Mouse (Mus musculus): ENCODE measurements around the gene Rapgef1.

Gene Rapgef1

DNA sequence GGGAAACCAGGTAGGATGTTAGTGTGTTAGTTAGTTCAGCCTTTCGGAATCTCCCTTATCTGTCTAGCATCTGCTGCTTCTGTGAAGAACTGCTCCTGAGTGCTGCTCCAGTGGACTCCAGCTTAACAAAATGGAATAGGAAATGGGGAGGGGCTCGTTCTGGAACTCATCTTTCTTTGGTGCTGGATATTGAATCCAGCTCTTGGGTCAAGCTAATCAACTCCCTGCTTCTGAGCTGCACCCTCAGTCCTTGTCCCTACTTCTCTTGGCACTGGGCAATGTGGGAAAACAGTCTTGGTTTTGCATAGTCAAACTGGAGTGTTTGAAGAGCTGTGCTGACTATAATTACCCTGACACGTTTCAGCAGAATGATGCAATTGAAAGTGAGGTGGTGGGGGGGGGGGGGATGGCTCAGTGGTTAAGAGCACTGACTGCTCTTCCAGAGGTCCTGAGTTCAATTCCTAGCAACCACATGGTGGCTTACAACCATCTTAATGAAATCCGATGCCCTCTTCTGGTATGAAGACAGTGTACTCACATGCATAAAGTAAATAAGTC lies 25.6 kb downstream of the Rapgef1 start:
- DNase-seq (ENCODE audit: low spot score) = no peak

DNA sequence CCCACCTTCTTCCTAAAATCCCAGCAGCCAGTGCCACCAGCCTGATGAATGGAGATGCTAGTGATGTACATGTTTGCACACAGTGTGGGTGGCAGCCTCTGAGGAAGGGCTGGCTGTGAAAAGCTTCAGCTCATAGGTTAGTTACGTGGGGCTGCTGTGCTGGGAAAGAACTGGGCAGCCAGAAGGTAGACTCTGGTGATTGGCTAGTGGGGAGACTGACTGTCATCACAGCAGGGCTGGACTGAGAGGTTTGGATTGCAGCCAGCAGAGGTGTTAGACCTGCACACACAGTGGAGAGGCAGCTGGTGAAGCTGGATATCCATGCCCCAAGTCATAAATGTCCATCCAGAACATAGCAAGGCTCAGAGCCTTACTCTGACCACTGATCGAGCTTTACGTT lies 27.1 kb downstream of the Rapgef1 start:
- no peak for DNase-seq (ENCODE audit: low spot score)

- DNase-seq (ENCODE audit: low spot score) = no peak
These were observed 27.6 kb downstream of the Rapgef1 start for GRCm38 (mm10) chr2:29647162-29647561.

DNA sequence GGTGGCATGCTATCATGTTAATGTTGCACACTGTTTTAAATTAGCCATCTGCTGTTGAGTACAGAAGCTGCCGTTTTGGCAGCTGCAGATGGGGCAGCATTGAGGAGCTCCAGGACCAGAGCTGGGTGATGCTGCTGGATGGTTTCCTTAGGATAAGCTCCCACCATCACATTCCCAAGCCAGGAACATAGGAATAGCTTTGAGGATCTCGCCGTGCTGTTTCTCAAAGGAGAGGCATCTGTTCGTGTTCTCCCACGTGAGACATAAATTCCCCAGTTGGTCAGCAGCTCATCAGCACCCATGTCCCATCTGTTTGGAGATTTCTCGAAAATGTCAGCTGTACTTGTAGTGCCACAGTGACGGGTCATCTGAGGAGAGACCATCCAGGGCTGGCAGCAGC lies 28.3 kb downstream of the Rapgef1 start:
- DNase-seq (ENCODE audit: low spot score) = no peak

- DNase-seq (ENCODE audit: low spot score) = no peak
These were observed 29.7 kb downstream of the Rapgef1 start for GRCm38 (mm10) chr2:29648956-29649794.

DNA sequence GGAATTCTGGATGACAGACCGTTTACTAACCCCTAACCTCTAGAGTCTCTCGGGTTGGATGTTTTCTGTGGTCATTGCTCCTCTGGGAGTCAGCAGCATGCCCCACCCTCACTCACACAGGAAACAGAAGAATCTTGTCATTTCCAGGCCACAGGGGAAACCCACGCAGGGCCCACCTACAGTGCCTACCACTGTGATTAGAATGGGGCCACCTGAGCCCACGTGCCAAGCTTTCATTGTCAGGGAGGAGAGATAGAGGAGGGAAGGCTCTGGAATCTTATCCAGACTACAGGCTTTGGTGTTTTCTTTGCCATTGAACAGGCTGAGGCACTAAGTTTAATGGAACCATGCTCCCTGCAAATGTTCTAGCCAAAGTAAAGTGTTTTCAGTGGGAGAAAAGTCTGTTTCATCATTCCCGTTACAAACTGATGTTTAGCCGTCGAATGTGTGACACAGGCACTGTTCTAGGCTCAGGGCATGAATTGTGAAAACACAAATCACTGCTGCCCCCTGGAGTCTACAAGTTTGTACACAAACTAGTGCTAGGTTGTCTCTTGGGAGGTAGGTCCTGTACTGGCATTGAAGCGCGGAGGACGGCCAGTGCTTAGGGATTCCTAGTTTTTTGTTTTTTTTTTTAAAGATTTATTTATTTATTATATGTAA lies 30.4 kb downstream of the Rapgef1 start:
- no peak for DNase-seq (ENCODE audit: low spot score)

DNA sequence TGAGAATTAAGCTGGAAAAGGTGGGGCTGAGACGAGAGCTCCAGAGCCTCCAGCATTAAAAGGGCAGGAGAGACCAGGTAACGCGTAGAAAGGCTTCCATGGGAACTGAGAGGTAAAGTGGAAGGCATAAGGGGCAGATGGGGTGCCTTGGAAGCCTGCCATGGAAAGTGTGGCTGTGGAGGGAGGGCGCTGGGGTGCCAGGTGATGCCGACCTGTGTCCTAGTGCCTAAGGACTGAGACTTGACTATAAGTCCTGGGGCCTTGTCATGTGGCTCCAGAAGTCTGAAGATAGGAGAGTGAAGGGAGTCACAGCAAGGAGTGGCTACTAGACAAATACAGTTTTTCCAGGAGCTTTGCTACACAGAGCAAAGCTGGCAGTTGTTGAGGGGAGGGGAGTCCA lies 32.4 kb downstream of the Rapgef1 start:
- DNase-seq (ENCODE audit: low spot score) = no peak

DNA sequence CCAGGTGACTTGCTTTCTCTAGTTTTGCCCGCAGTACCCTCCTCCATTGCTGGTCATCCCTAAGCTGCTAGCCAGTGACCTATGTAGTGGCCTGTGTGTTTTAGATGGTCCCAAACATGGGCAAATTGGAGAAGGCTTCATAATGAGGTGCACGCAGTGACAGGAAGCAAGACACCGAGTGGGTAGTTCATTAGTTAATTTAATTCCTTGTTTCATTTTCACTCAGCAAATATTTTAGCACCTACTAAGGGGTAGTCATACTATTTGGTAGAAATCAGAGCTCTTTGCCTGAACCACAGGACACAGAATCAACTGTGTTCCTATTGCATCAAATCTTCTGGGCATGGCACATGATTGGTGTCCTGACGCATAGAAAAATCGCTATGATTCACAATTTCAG lies 35.9 kb downstream of the Rapgef1 start:
- no peak for DNase-seq (ENCODE audit: low spot score)

GRCm38 (mm10) chr2:29656095-29656494 lies 36.6 kb downstream of the Rapgef1 start:
- no peak for DNase-seq (ENCODE audit: low spot score)

- no peak for DNase-seq (ENCODE audit: low spot score)
These were observed 37.6 kb downstream of the Rapgef1 start for GRCm38 (mm10) chr2:29657089-29657488.

DNA sequence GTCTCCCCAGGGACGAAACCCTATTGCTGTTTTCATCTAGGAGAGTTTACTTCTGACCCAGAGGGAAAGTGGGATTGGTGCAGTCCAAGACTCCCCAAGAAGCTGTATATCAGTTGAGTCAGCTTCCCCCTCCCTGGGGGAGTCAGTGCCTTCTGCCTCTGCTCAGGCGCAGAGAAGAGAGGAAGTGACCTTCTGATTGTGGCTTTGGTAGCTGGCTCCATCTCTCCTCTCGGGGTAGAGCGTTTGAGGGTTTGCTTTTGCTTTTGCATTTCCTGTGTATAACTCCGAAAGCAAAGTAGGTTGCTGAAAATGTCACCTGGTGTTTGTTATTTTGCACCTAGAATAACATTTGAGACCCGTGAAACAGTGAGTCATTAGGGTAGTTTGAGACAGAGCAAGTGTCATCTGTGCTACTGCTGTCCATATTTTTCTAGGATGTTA lies 42.3 kb downstream of the Rapgef1 start:
- DNase-seq (ENCODE audit: low spot score) = no peak

GRCm38 (mm10) chr2:29663260-29663877 lies 43.8 kb downstream of the Rapgef1 start:
- no peak for DNase-seq (ENCODE audit: low spot score)

GRCm38 (mm10) chr2:29665421-29665820 lies 45.9 kb downstream of the Rapgef1 start:
- no peak for DNase-seq (ENCODE audit: low spot score)

GRCm38 (mm10) chr2:29666589-29666988 lies 47.1 kb downstream of the Rapgef1 start:
- peak; percentile 41 for DNase-seq (ENCODE audit: low spot score)

- no peak for DNase-seq (ENCODE audit: low spot score)
These were observed 47.6 kb downstream of the Rapgef1 start for GRCm38 (mm10) chr2:29667109-29667508.

GRCm38 (mm10) chr2:29668011-29668691 lies 48.6 kb downstream of the Rapgef1 start:
- DNase-seq (ENCODE audit: low spot score) = no peak

GRCm38 (mm10) chr2:29668963-29669362 lies 49.4 kb downstream of the Rapgef1 start:
- DNase-seq (ENCODE audit: low spot score) = no peak

DNA sequence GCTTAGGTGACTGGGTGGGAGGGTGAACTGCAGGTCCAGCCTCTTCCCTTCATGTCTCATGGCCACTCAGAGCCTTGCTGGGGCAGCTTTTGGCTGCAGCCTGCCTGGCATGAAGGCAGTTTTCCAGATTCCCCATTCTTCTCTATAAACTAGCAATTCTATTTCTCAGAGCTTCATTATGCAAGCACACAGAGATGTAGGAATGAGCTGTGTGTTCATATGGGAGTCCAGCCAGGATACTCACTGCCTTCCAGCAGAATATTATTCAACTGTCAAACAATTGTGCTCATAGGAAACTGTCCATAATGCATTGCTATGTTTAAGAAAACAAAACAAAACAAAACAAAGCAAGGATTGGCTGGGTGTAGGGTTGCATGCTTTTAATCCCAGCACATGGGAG lies 50.2 kb downstream of the Rapgef1 start:
- no peak for DNase-seq (ENCODE audit: low spot score)

GRCm38 (mm10) chr2:29670231-29670991 lies 50.9 kb downstream of the Rapgef1 start:
- peak; percentile 66 for DNase-seq (ENCODE audit: low spot score)

- DNase-seq (ENCODE audit: low spot score) = no peak
These were observed 51.9 kb downstream of the Rapgef1 start for GRCm38 (mm10) chr2:29671374-29671773.

GRCm38 (mm10) chr2:29671856-29672255 lies 52.3 kb downstream of the Rapgef1 start:
- no peak for DNase-seq (ENCODE audit: low spot score)

All from MN1 (cell line).